Mouse (Mus musculus) kidney, postnatal 25 days (tissue): ENCODE data around the gene G2e3.
A peak's percentile ranks its signal among the peaks of the same experiment; 100 is the strongest.

Source experiments
- DNase-seq, 2 experiments: peaks; one replicate each; pipeline ENCODE4 v3.0.0; 2021; ENCODE audit warnings: mixed read lengths in 2 of 2

Gene G2e3

GRCm38 (mm10) chr12:51347988-51348697, at the start of gene G2e3:
Gene G2e3 (plus strand): TSS chr12:51348061.
- peak; percentile 86 to 94 for DNase-seq

- DNase-seq: no peak
Observed at GRCm38 (mm10) chr12:51323604-51324003, 24.3 kb upstream of the G2e3 start.

GRCm38 (mm10) chr12:51326819-51327218, 21.0 kb upstream of the G2e3 start:
- DNase-seq: no peak

- no peak for DNase-seq
Observed at GRCm38 (mm10) chr12:51337014-51337413, 10.8 kb upstream of the G2e3 start.

GRCm38 (mm10) chr12:51346121-51346520, 1.7 kb upstream of the G2e3 start:
- peak; percentile 39 to 71 for DNase-seq

- DNase-seq: no peak
Observed at GRCm38 (mm10) chr12:51348698-51348998, 787 bp downstream of the G2e3 start.

- DNase-seq: peak; percentile 9 to 30
Observed at GRCm38 (mm10) chr12:51355296-51355695, 7.4 kb downstream of the G2e3 start.

GRCm38 (mm10) chr12:51361294-51361693, 13.4 kb downstream of the G2e3 start:
- DNase-seq: no peak

GRCm38 (mm10) chr12:51362898-51363297, 15.0 kb downstream of the G2e3 start:
- no peak for DNase-seq

GRCm38 (mm10) chr12:51368504-51368903, 20.6 kb downstream of the G2e3 start:
- DNase-seq: no peak

GRCm38 (mm10) chr12:51377003-51377887, 29.4 kb downstream of the G2e3 start, which contains the start of gene Scfd1:
Gene Scfd1 (plus strand): TSS chr12:51377510.
- peak; percentile 93 to 96 for DNase-seq

- DNase-seq: no peak
Observed at GRCm38 (mm10) chr12:51377888-51378190, 30.0 kb downstream of the G2e3 start.

- DNase-seq: no peak
Observed at GRCm38 (mm10) chr12:51399871-51400270, 52.0 kb downstream of the G2e3 start.

GRCm38 (mm10) chr12:51402060-51402698, 54.3 kb downstream of the G2e3 start:
- DNase-seq: peak in 1 of 2 experiments; percentile 17

- no peak for DNase-seq
Observed at GRCm38 (mm10) chr12:51403987-51404586, 56.2 kb downstream of the G2e3 start.

- no peak for DNase-seq
Observed at GRCm38 (mm10) chr12:51411362-51411761, 63.5 kb downstream of the G2e3 start.
